Mouse (Mus musculus) gastrocnemius, adult 2 months (tissue): ENCODE measurements around the gene Tcerg1l. TPM values are rescaled to one million over a fixed set of nuclear protein-coding genes. Genes with fewer than 3 reads are reported as not detected.

Experiments
- DNase-seq: peaks from one replicate; pipeline ENCODE4 v3.0.0; 2022
- H3K27ac ChIP-seq: fragments of 200-600 bp; 2 replicates; pipeline ENCODE4 v1.8.1; 2022; ENCODE audit warnings: mild to moderate bottlenecking
- H3K4me3 ChIP-seq: fragments of 200-600 bp; 2 replicates; pipeline ENCODE4 v1.8.1; 2022; ENCODE audit warnings: mild to moderate bottlenecking, moderate library complexity
- CTCF ChIP-seq: fragments of 200-600 bp; IDR thresholded peaks from 2 replicates; pipeline ENCODE4 v1.8.1; 2022; ENCODE audit warnings: antibody characterized with exemption, mild to moderate bottlenecking, moderate library complexity
- intact Hi-C: fragments of 180-260 bp; cut with DNase I; formaldehyde crosslinking; loops from one replicate; pipeline ENCODE4 v1.15.1; 2025
- total RNA-seq, 2 experiments: library from RNA; stranded (reverse); gene quantifications; 2 replicates each; pipeline ENCODE4 v1.2.3; 2021

The Tcerg1l gene
- total RNA-seq, 2 experiments from 2014 or later: not detected

DNA sequence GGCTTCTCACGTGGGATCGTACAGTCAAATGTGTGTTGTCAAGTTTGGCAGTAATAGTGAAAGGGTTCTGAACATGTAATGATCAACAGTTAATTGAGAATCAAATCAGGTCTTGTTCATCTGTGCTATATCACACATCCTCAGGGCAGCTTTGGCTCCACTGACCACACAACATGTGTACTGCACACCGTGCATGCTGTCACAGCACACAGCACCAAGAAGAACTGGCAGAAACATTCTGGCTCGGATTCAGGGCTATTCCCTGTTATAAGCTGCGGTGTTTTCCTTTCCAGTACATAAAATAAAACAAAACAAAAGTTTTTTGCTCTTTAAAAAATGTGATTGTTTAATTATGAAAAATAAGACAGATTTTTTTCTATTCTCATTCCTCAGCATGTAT lies 213.3 kb downstream of the Tcerg1l start:
- Histone ChIP-seq H3K4me3 (no peak overlapping the region), H3K27ac (no peak overlapping the region)
- TF ChIP-seq CTCF: no peak
- no peak for DNase-seq
- intact Hi-C loops: no loop called here

DNA sequence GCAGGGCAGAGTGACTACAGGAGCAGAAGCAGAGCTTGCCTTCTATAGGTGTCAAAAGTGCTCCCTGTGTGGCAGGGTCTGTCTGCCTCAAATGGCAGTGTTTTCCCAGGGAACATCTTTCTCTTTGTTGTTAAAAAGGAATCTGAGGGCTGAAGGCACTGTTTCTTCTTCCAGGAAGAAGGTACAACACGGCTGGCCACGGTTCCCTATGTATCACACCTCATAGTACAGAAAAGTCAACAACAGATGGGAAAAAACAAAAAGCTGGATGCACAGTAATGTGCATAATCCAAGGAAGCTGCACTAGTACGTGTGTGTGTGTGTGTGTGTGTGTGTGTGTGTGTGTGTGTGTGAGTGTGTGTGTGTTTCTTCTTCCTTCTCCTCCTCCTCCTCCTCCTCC lies 215.3 kb downstream of the Tcerg1l start:
- intact Hi-C loops: no loop called here
- TF ChIP-seq CTCF: no peak
- no peak for DNase-seq
- Histone ChIP-seq H3K27ac (no peak overlapping the region), H3K4me3 (no peak overlapping the region)

DNA sequence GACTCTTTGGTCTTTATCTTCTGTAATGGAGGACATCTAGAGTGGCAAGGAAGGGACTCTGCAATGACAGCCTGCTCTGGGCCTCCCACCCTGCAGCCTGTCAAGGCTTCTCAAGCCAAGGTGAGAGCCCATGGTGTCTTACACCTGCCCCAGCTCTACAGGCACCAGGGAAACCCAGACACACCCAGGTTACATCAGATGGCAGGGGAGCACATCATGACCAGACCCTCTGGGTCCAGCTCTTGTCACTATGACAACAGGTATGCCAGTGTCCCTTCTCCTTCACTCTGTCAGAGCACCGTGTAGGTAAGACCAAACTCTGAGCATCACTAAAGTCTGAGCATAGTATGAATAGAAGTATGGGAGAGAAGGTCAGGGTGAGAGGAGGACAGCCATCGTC lies 218.9 kb downstream of the Tcerg1l start:
- no peak for DNase-seq
- TF ChIP-seq CTCF: no peak
- Histone ChIP-seq H3K27ac (no peak overlapping the region), H3K4me3 (no peak overlapping the region)
- intact Hi-C loops: no loop called here

DNA sequence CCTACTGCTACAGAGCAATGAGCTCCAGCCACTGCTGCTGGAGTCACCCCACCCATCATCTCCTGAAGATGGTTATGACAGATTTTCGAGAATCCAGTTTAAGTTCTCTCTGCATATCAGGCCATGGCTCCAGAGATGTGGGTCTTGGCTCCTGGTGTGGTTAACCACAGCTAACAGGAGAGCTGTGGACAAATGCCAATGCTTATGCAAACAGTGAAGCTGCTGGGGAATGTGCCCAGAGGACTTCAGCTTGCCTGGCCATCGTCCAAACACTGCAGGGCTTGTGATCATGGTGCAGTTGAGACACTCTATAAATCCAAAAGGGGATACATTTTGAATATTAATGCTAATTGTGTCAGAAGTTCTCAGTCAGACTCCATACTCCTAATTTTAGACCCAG lies 221.5 kb downstream of the Tcerg1l start:
- Histone ChIP-seq H3K4me3 (no peak overlapping the region), H3K27ac (no peak overlapping the region)
- no peak for TF ChIP-seq CTCF
- intact Hi-C loops: no loop called here
- no peak for DNase-seq

DNA sequence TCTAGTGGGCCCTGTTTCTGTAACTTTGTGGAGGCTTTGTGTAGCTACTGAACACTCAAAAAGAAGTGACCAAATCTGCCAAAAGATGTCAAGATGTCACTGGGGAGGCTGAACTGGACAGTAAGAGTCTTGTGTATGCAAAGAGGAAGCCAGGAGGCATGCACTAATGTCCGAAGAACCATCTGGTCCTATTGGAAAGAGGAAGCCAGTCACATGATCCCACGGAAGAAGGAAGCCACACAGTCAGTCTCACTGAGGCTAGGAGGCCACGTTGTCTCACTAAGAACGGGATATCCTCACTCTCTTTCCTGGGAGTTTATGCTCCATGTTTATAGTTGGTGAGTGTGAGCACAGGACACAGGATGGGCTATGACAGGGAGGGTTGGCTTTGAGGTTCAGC lies 227.1 kb downstream of the Tcerg1l start:
- Histone ChIP-seq H3K4me3 (no peak overlapping the region), H3K27ac (no peak overlapping the region)
- TF ChIP-seq CTCF: no peak
- no peak for DNase-seq
- intact Hi-C loops: no loop called here
